Comparison of ENCODE assay signal across 23 mouse cellular contexts in genomic region chr2:17428156-17428555, GRCm38 (mm10).
DNase-seq lines count a peak whose midpoint lies in the region; ATAC-seq lines count a peak whose summit lies in the region.
"Had no signal": no experiment of that assay in that cellular context is flagged by ENCODE, and none has a peak within 500 bp of the region (broad histone marks: within the 10 kb centered on the region; RNA-seq: fewer than 3 reads in every experiment).

No protein-coding gene starts in this region.

- no peak overlapping the region for H3K4me3 ChIP-seq in forebrain, embryonic 14.5 days (ENCODE audit: low read depth, low read length)
- H3K4me3 ChIP-seq in forebrain, embryonic 10.5 days: no peak overlapping the region
- H3K4me3 ChIP-seq: embryonic facial prominence, embryonic 10.5 days; embryonic facial prominence, embryonic 12.5 days had no signal

- H3K36me3 ChIP-seq in forebrain, embryonic 14.5 days (ENCODE audit: control insufficient read depth, insufficient read depth, low read length): no peaks in the 10 kb centered on the region
- H3K36me3 ChIP-seq in forebrain, embryonic 10.5 days (replicated peaks): no peaks in the 10 kb centered on the region
- H3K36me3 ChIP-seq: embryonic facial prominence, embryonic 10.5 days; embryonic facial prominence, embryonic 12.5 days; G1E had no signal

- 74% methylated on average over 4 of the region's 4 CpGs for WGBS in forebrain, embryonic 14.5 days
- 94% methylated on average over 4 of the region's 4 CpGs for WGBS in forebrain, embryonic 10.5 days

- ATAC-seq in forebrain, embryonic 14.5 days: peak; percentile 50; the same call in 1 of the 2 replicates
- ATAC-seq: activated CD4-positive, CD25-positive, alpha-beta regulatory T cell, adult 4 months; CD4-positive, CD25-positive, alpha-beta regulatory T cell, adult 4 months; forebrain, embryonic 16.5 days; Patski had no signal

- no peaks in the 10 kb centered on the region for H3K27me3 ChIP-seq in forebrain, embryonic 14.5 days (replicated peaks; ENCODE audit: control insufficient read depth, insufficient read depth, low read length)
- H3K27me3 ChIP-seq in forebrain, embryonic 10.5 days (ENCODE audit: poor library complexity, severe bottlenecking): no peaks in the 10 kb centered on the region
- H3K27me3 ChIP-seq: CH12.LX; embryonic facial prominence, embryonic 12.5 days; Patski had no signal

- peak; percentile 22 to 27 for DNase-seq in cerebellum, postnatal 10 days
- DNase-seq in cerebellum, adult 11-12 months: no peak
- DNase-seq in forebrain, embryonic 14.5 days (ENCODE audit: low spot score): peak; percentile 63
- no peak for DNase-seq in forebrain, embryonic 10.5 days (ENCODE audit: extremely low spot score, low spot score)
- DNase-seq in brain, adult 2 months (ENCODE audit: low read depth, low spot score): peak; percentile 19
- DNase-seq in fat pad, adult 2 months (ENCODE audit: extremely low read depth, low read depth, low spot score): peak; percentile 19
- no peak for DNase-seq in ovary, postnatal 10 days (ENCODE audit: low spot score)
- DNase-seq: adrenal gland, adult 8-10 months; adrenal gland, postnatal 14 days; adrenal gland, postnatal 36 days; B cell, adult 2 months; cerebellum, adult 18-20 months; cerebellum, adult 8-10 months; cerebellum, adult 9-11 months; cerebellum, postnatal 25 days had no signal

- H3K4me2 ChIP-seq in forebrain, embryonic 14.5 days (ENCODE audit: low read length): no peak overlapping the region
- H3K4me2 ChIP-seq: embryonic facial prominence, embryonic 12.5 days had no signal

- H3K27ac ChIP-seq in forebrain, embryonic 14.5 days (ENCODE audit: low read depth, low read length): no peak overlapping the region
- H3K27ac ChIP-seq in forebrain, embryonic 10.5 days: no peak overlapping the region
- H3K27ac ChIP-seq: embryonic facial prominence, embryonic 10.5 days; embryonic facial prominence, embryonic 12.5 days had no signal

- no peaks in the 10 kb centered on the region for H3K4me1 ChIP-seq in forebrain, embryonic 14.5 days (ENCODE audit: control insufficient read depth, insufficient read depth, low read length)
- no peaks in the 10 kb centered on the region for H3K4me1 ChIP-seq in forebrain, embryonic 10.5 days
- H3K4me1 ChIP-seq: embryonic facial prominence, embryonic 10.5 days; embryonic facial prominence, embryonic 12.5 days had no signal

- no peak overlapping the region for H3K9ac ChIP-seq in forebrain, embryonic 14.5 days (ENCODE audit: low read length)
- H3K9ac ChIP-seq: embryonic facial prominence, embryonic 12.5 days had no signal

- no peaks in the 10 kb centered on the region for H3K9me3 ChIP-seq in forebrain, embryonic 14.5 days (replicated peaks; ENCODE audit: control insufficient read depth, low read length)
- H3K9me3 ChIP-seq in forebrain, embryonic 10.5 days: no peaks in the 10 kb centered on the region
- H3K9me3 ChIP-seq: embryonic facial prominence, embryonic 10.5 days; embryonic facial prominence, embryonic 12.5 days; G1E had no signal

Comparison
In these comparisons a context has a peak if more than half of its experiments do, and no peak if none do; other contexts are left out.
1. DNase-seq: peak in cerebellum, postnatal 10 days (2 of 2), forebrain, embryonic 14.5 days (single experiment), brain, adult 2 months (single experiment) and fat pad, adult 2 months (single experiment); none in cerebellum, adult 11-12 months (single experiment), forebrain, embryonic 10.5 days (single experiment) and ovary, postnatal 10 days (single experiment).